Mouse (Mus musculus) CH12.LX (cell line): ENCODE data around the gene Tnfrsf1a. TPM values are rescaled to one million over a fixed set of nuclear protein-coding genes. Genes with fewer than 3 reads are reported as not detected.

Source experiments
- DNase-seq: peaks from one replicate; pipeline ENCODE4 v3.0.0-alpha.2; 2013; ENCODE audit errors: extremely low read depth
- H3K27ac ChIP-seq: 2 replicates; pipeline ENCODE4 v1.5.1; 2012; ENCODE audit warnings: low read depth, mild to moderate bottlenecking, control low read depth, moderate library complexity; ENCODE audit not compliant: insufficient read depth
- H3K27me3 ChIP-seq: replicated peaks from 2 replicates; pipeline ENCODE3; 2012; ENCODE audit warnings: inconsistent platforms
- H3K36me3 ChIP-seq, 2 experiments: replicated peaks in 1 of 2; 2 replicates each; pipeline versions ENCODE3 to v1.6.1; 2012; ENCODE audit warnings: inconsistent platforms in 1 of 2, low read length in 1 of 2, mild to moderate bottlenecking in 1 of 2, mixed read lengths in 1 of 2, moderate library complexity in 1 of 2; ENCODE audit not compliant: control insufficient read depth in 1 of 2, insufficient read depth in 1 of 2
- H3K4me1 ChIP-seq, 2 experiments: 2 replicates each; pipeline ENCODE4 v1.6.1; 2012; ENCODE audit warnings: inconsistent platforms in 1 of 2, moderate library complexity in 1 of 2; ENCODE audit not compliant: insufficient read depth in 2 of 2, control insufficient read depth in 1 of 2
- H3K4me2 ChIP-seq: 2 replicates; pipeline ENCODE4 v1.6.1; 2012; ENCODE audit warnings: low read depth, mild to moderate bottlenecking, control low read depth; ENCODE audit not compliant: poor library complexity, insufficient read depth, severe bottlenecking
- H3K4me3 ChIP-seq, 3 experiments: fragments of 150-350 bp in 1 of 3; sonication (generic) in 1 of 3; replicated peaks in 1 of 3; 2 replicates each; pipeline versions ENCODE3 to v1.5.1; 2011 to 2012; ENCODE audit warnings: low read depth in 2 of 3, low read length in 2 of 3, mild to moderate bottlenecking in 2 of 3, moderate library complexity in 2 of 3, control low read depth in 1 of 3, improper control_type of control experiment in 1 of 3, inconsistent platforms in 1 of 3, mixed read lengths in 1 of 3; ENCODE audit not compliant: poor library complexity in 1 of 3
- H3K79me2 ChIP-seq: replicated peaks from 2 replicates; pipeline ENCODE4 v1.6.1; 2012; ENCODE audit warnings: mild to moderate bottlenecking, moderate library complexity; ENCODE audit not compliant: control insufficient read depth, poor library complexity, insufficient read depth, severe bottlenecking; ENCODE audit errors: extremely low read depth
- H3K9ac ChIP-seq: 2 replicates; pipeline ENCODE4 v1.6.1; 2012; ENCODE audit warnings: low read depth, mild to moderate bottlenecking, control low read depth, moderate library complexity; ENCODE audit not compliant: insufficient read depth
- H3K9me3 ChIP-seq: replicated peaks from 2 replicates; pipeline ENCODE3; 2012; ENCODE audit warnings: low read length, inconsistent platforms, mixed read lengths
- BHLHE40 ChIP-seq: IDR thresholded peaks from 2 replicates; pipeline ENCODE4 v1.6.1; 2011; ENCODE audit warnings: mild to moderate bottlenecking, low read depth, low read length, improper control_type of control experiment
- CHD1 ChIP-seq: IDR thresholded peaks from 2 replicates; pipeline ENCODE4 v1.6.1; 2012; ENCODE audit warnings: low read depth, low read length, improper control_type of control experiment, inconsistent platforms
- CTCF ChIP-seq, 2 experiments: IDR thresholded peaks in 1 of 2; conservative IDR thresholded peaks in 1 of 2; 2 replicates each; pipeline ENCODE4 v1.5.1; 2011 to 2012; ENCODE audit warnings: low read depth in 2 of 2, low read length in 2 of 2, improper control_type of control experiment in 1 of 2, inconsistent platforms in 1 of 2, mild to moderate bottlenecking in 1 of 2, moderate library complexity in 1 of 2
- EP300 ChIP-seq: IDR thresholded peaks from 2 replicates; pipeline ENCODE4 v1.6.1; 2011; ENCODE audit warnings: low read length, improper control_type of control experiment
- IRF4 ChIP-seq: IDR thresholded peaks from 2 replicates; pipeline ENCODE4 v1.6.1; 2014; ENCODE audit warnings: low read depth, mild to moderate bottlenecking, inconsistent platforms, low read length, improper control_type of control experiment
- KAT2A ChIP-seq: IDR thresholded peaks from 2 replicates; pipeline ENCODE4 v1.6.1; 2012; ENCODE audit warnings: low read length, improper control_type of control experiment, inconsistent platforms; ENCODE audit not compliant: insufficient replicate concordance
- MAFK ChIP-seq: IDR thresholded peaks from 2 replicates; pipeline ENCODE4 v1.6.1; 2011; ENCODE audit warnings: low read length, improper control_type of control experiment; ENCODE audit not compliant: insufficient replicate concordance
- MAZ ChIP-seq: IDR thresholded peaks from 2 replicates; pipeline ENCODE4 v1.6.1; 2012; ENCODE audit warnings: low read depth, mild to moderate bottlenecking, inconsistent platforms, low read length, improper control_type of control experiment, moderate library complexity
- MXI1 ChIP-seq: IDR thresholded peaks from 2 replicates; pipeline ENCODE4 v1.6.1; 2011; ENCODE audit warnings: mild to moderate bottlenecking, low read depth, low read length, improper control_type of control experiment
- MYC ChIP-seq: IDR thresholded peaks from 2 replicates; pipeline ENCODE4 v1.6.1; 2011; ENCODE audit warnings: low read depth, mild to moderate bottlenecking, improper control_type of control experiment, low read length
- NELFE ChIP-seq: IDR thresholded peaks from 2 replicates; pipeline ENCODE4 v1.6.1; 2011; ENCODE audit warnings: low read depth, low read length, improper control_type of control experiment
- PAX5 ChIP-seq: IDR thresholded peaks from 2 replicates; pipeline ENCODE4 v1.6.1; 2012; ENCODE audit warnings: low read length, inconsistent platforms, mixed read lengths
- RAD21 ChIP-seq: IDR thresholded peaks from 2 replicates; pipeline ENCODE4 v1.6.1; 2011; ENCODE audit warnings: low read depth, mild to moderate bottlenecking, low read length, improper control_type of control experiment, moderate library complexity
- TCF12 ChIP-seq: IDR thresholded peaks from 2 replicates; pipeline ENCODE4 v1.6.1; 2014; ENCODE audit warnings: low read depth, mild to moderate bottlenecking, inconsistent platforms, low read length, improper control_type of control experiment
- UBTF ChIP-seq: IDR thresholded peaks from 2 replicates; pipeline ENCODE4 v1.6.1; 2012; ENCODE audit warnings: low read depth, mild to moderate bottlenecking, inconsistent platforms, low read length, improper control_type of control experiment, moderate library complexity
- USF2 ChIP-seq: conservative IDR thresholded peaks from 2 replicates; pipeline ENCODE4 v1.6.1; 2011; ENCODE audit warnings: low read depth, low read length, improper control_type of control experiment
- ZNF384 ChIP-seq: IDR thresholded peaks from 2 replicates; pipeline ENCODE4 v1.6.1; 2012; ENCODE audit warnings: low read depth, low read length, improper control_type of control experiment, inconsistent platforms
- dilution Hi-C: fragments of 300-500 bp; cut with MboI; formaldehyde crosslinking; loops from 2 replicates; pipeline ENCODE4 v1.14.3; 2020; ENCODE audit warnings: low sequenced_read_pairs; ENCODE audit not compliant: extremely low pct_unique_long_range_greater_than_20kb, extremely low pct_ligation_motif_present
- in situ Hi-C: fragments of 300-500 bp; cut with MboI; formaldehyde crosslinking; loops from 3 replicates; pipeline ENCODE4 v1.14.3; 2019; ENCODE audit warnings: low sequenced_read_pairs, low pct_ligation_motif_present, low pct_unique_long_range_greater_than_20kb, mixed read lengths
- polyA plus RNA-seq: library from polyadenylated mRNA; unstranded; fragments of >175 nt; gene quantifications from 2 replicates; pipeline ENCODE4 v1.2.1, GENCODE M21; 2012; ENCODE audit warnings: low read depth; ENCODE audit not compliant: insufficient read length
- total RNA-seq, 2 experiments: library from RNA; depleted of rRNA; stranded (reverse); fragments of 300-350 nt in 1 of 2; fragments of >200 nt in 1 of 2; gene quantifications; 2 replicates each; pipeline ENCODE4 v1.2.3; 2012 to 2014

The Tnfrsf1a gene
- total and polyA plus RNA-seq, 3 experiments: 0.13 TPM; not detected in 2

- H3K27ac ChIP-seq: no peak overlapping the region
- dilution Hi-C loops (no loop called here), in situ Hi-C loops (no loop called here)
- peaks cover 4% of the 10 kb centered on the region for H3K9me3 ChIP-seq
- no peak for DNase-seq
- H3K4me3 ChIP-seq: no peak overlapping the region
- H3K4me2 ChIP-seq: no peak overlapping the region; the same call in 1 of the 2 replicates
- TF ChIP-seq MYC: 0 out of 2 replicates have a peak, but pooled peaks have one; percentile 34
- peak in 1 of 2 experiments; percentile 32; a peak in 2 of 4 replicates for TF ChIP-seq CTCF (conservative IDR thresholded peaks at IDR 0.05 in 1 of 2, IDR thresholded peaks at IDR 0.05 in 1 of 2; ENCODE audit: low read depth in 2 of 2, low read length in 2 of 2)
- peak; percentile 76 for TF ChIP-seq BHLHE40
- no peak for TF ChIP-seq CHD1
- TF ChIP-seq ZNF384: no peak
- no peak for TF ChIP-seq MXI1
- no peaks in the 10 kb centered on the region for H3K79me2 ChIP-seq
- H3K36me3 ChIP-seq: no peaks in the 10 kb centered on the region
- H3K9ac ChIP-seq: no peak overlapping the region
- H3K4me1 ChIP-seq: peaks cover 8 to 11% of the 10 kb centered on the region in 2 experiments
- peaks cover 98% of the 10 kb centered on the region for H3K27me3 ChIP-seq
These were observed 10.8 kb downstream of the Tnfrsf1a start for GRCm38 (mm10) chr6:125359999-125360398.

- Histone ChIP-seq H3K27me3 (peaks cover 94% of the 10 kb centered on the region), H3K79me2 (no peaks in the 10 kb centered on the region), H3K4me2 (peak overlapping the region; percentile 39; the same call in 1 of the 2 replicates), H3K9me3 (peaks cover 7% of the 10 kb centered on the region), H3K27ac (no peak overlapping the region), H3K4me3 (no peak overlapping the region), H3K36me3 (no peaks in the 10 kb centered on the region), H3K4me1 (peaks cover 8 to 11% of the 10 kb centered on the region in 2 experiments), H3K9ac (no peak overlapping the region)
- dilution Hi-C loops (no loop called here), in situ Hi-C loops (no loop called here)
- TF ChIP-seq MYC: no peak
- no peak for TF ChIP-seq RAD21
- peak; percentile 87 for TF ChIP-seq IRF4
- TF ChIP-seq UBTF: no peak
- no peak for TF ChIP-seq USF2
- no peak for TF ChIP-seq TCF12
- peak; percentile 83 for TF ChIP-seq MAFK
- no peak for TF ChIP-seq NELFE
- TF ChIP-seq EP300: peak; percentile 74
- TF ChIP-seq KAT2A: 0 out of 2 replicates have a peak, but pooled peaks have one; percentile 30
- TF ChIP-seq MAZ: no peak
- TF ChIP-seq PAX5: no peak
- peak; percentile 94 for TF ChIP-seq BHLHE40
- DNase-seq: peak; percentile 61
These were observed 11.7 kb downstream of the Tnfrsf1a start for GRCm38 (mm10) chr6:125360846-125361245.
